Comparison of ENCODE assay signal across 24 mouse cellular contexts in genomic region chr7:114299247-114299646, GRCm38 (mm10).
"Had no signal": no experiment of that assay in that cellular context is flagged by ENCODE, and none has a peak within 500 bp of the region (broad histone marks: within the 10 kb centered on the region; RNA-seq: fewer than 3 reads in every experiment).

No protein-coding gene starts in this region.

- H3K4me3 ChIP-seq: gastrocnemius, adult 2 months; heart, adult 2 months; heart, embryonic 10.5 days; heart, embryonic 12.5 days; hindbrain, embryonic 10.5 days; hindbrain, embryonic 12.5 days; kidney, embryonic 15.5 days; limb, embryonic 13.5 days; limb, embryonic 15.5 days had no signal

- H3K9ac ChIP-seq: heart, embryonic 12.5 days; hindbrain, embryonic 12.5 days; hindbrain, embryonic 14.5 days; kidney, embryonic 15.5 days; limb, embryonic 13.5 days; limb, embryonic 15.5 days had no signal

- H3K27ac ChIP-seq: gastrocnemius, adult 2 months; heart, adult 2 months; heart, embryonic 10.5 days; hindbrain, embryonic 10.5 days; hindbrain, embryonic 12.5 days; hindbrain, embryonic 14.5 days; kidney, embryonic 15.5 days; kidney, postnatal 0 days; limb, embryonic 13.5 days; limb, embryonic 15.5 days had no signal

- H3K27me3 ChIP-seq: heart, embryonic 12.5 days; hindbrain, embryonic 12.5 days; kidney, embryonic 15.5 days; limb, embryonic 13.5 days; limb, embryonic 15.5 days had no signal

- H3K4me1 ChIP-seq: heart, embryonic 10.5 days; hindbrain, embryonic 10.5 days; hindbrain, embryonic 12.5 days; kidney, embryonic 15.5 days; limb, embryonic 13.5 days; limb, embryonic 15.5 days had no signal

- ATAC-seq: hindbrain, embryonic 16.5 days; intestine, embryonic 16.5 days had no signal

- H3K9me3 ChIP-seq: heart, embryonic 10.5 days; heart, embryonic 12.5 days; hindbrain, embryonic 10.5 days; hindbrain, embryonic 12.5 days; kidney, embryonic 15.5 days; limb, embryonic 13.5 days; limb, embryonic 15.5 days had no signal

- H3K36me3 ChIP-seq: heart, embryonic 10.5 days; heart, embryonic 12.5 days; hindbrain, embryonic 10.5 days; hindbrain, embryonic 12.5 days; kidney, embryonic 15.5 days; limb, embryonic 13.5 days; limb, embryonic 15.5 days had no signal

- DNase-seq: gastrocnemius, adult 2 months; gastrocnemius, postnatal 10 days; gastrocnemius, postnatal 25 days; heart, adult 2 months; heart, postnatal 10 days; heart, postnatal 4 days; kidney, adult 11 months; kidney, adult 9 months; kidney, postnatal 14 days; kidney, postnatal 36 days; layer of hippocampus, adult 9-11 months; layer of hippocampus, postnatal 36 days; left cerebral cortex, postnatal 4 days had no signal

- H3K4me2 ChIP-seq: heart, embryonic 12.5 days; hindbrain, embryonic 12.5 days; hindbrain, embryonic 14.5 days; kidney, embryonic 15.5 days; limb, embryonic 13.5 days; limb, embryonic 15.5 days had no signal
